Mouse (Mus musculus): Measurements from ENCODE around the gene Trim72. TPM values are rescaled to one million over a fixed set of nuclear protein-coding genes. Genes with fewer than 3 reads are reported as not detected.
A peak's percentile ranks its signal among the peaks of the same experiment; 100 is the strongest.
"Not testable (repeated sequence)": the region's sequence is repeated elsewhere in the genome, so short reads cannot be mapped to it uniquely, and the experiment has no call there.

Gene Trim72
- polyA plus RNA-seq, 1 experiment from 2014 or later, result 0.86 TPM

DNA sequence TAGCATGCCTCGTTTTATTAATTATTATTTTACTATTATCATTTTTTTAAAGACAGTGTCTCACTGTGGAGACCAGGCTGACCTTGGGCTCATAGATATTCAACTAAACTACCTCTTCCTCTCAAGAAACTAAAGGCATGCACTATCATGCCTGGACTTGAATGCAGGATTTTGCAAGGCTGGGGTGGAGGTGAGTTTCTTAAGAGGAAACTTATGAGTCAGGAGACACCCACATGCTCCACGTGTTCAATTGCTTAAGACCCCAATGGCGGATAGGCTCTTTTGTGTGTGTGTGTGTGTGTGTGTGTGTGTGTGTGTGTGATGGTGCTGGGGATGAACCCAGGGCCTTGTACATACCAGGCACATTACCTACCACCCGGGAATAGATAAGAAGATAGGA lies 21.6 kb downstream of the Trim72 start:
- Histone ChIP-seq H3K4me2 (no peak overlapping the region), H3K4me3 (no peak overlapping the region), H3K27me3 (replicated peaks) (no peaks in the 10 kb centered on the region), H3K27ac (ENCODE audit: poor library complexity, severe bottlenecking) (no peak overlapping the region), H3K9ac (no peak overlapping the region), H3K4me1 (replicated peaks) (no peaks in the 10 kb centered on the region), H3K9me3 (replicated peaks) (no peaks in the 10 kb centered on the region), H3K36me3 (no peaks in the 10 kb centered on the region)
- no peak for ATAC-seq (ENCODE audit: insufficient number of reproducible peaks, low FRiP score)
- WGBS, result 62% methylated on average over 4 of the region's 4 CpGs

DNA sequence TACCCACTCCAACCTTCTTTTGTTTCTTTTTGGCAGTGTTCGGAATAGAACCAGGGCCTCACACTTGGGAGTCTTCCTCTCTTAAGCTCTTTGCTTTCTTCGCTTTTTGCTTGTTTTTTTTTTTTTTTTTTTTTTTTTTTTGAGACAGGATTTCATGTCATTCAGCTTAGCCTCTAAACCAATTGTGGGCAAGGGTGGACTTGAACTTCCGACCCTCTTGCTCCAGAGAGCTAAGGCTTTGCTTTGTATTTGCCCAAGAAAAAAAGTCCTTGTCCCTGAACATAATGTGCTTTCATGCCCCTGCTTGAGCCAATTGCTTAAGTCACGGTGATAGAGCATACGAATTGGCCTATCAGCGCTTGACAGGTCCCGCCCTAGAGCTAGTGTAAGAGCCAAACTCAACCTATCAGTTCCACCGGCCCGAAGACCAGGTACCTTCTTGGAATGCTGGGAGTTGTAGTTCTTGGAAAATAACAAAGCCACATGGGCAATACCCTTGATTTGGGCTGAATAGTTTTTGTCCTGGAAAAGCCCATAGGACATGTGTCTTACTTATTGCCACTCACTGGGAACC lies 27.7 kb downstream of the Trim72 start:
- H3K27ac ChIP-seq (ENCODE audit: poor library complexity, severe bottlenecking), result no peak overlapping the region
- H3K9me3 ChIP-seq (replicated peaks), result no peaks in the 10 kb centered on the region
- H3K4me3 ChIP-seq, result no peak overlapping the region
- 41% methylated on average over 9 of the region's 9 CpGs for WGBS
- no peaks in the 10 kb centered on the region for H3K27me3 ChIP-seq (replicated peaks)
- H3K4me1 ChIP-seq (replicated peaks), result no peaks in the 10 kb centered on the region
- H3K36me3 ChIP-seq, result no peaks in the 10 kb centered on the region
- no peak overlapping the region for H3K9ac ChIP-seq
- H3K4me2 ChIP-seq, result no peak overlapping the region
- ATAC-seq (ENCODE audit: insufficient number of reproducible peaks, low FRiP score), result peak; percentile 64; the same call in 1 of the 2 replicates

- no peak overlapping the region for H3K4me2 ChIP-seq
- H3K4me3 ChIP-seq, result no peak overlapping the region
- no peak overlapping the region for H3K27ac ChIP-seq (ENCODE audit: poor library complexity, severe bottlenecking)
- no peaks in the 10 kb centered on the region for H3K4me1 ChIP-seq (replicated peaks)
- no peaks in the 10 kb centered on the region for H3K36me3 ChIP-seq
- H3K9me3 ChIP-seq (replicated peaks), result no peaks in the 10 kb centered on the region
- H3K9ac ChIP-seq, result no peak overlapping the region
- ATAC-seq (ENCODE audit: insufficient number of reproducible peaks, low FRiP score), result no peak
- 73% methylated on average over 5 of the region's 5 CpGs for WGBS
- H3K27me3 ChIP-seq (replicated peaks), result no peaks in the 10 kb centered on the region
Observed at GRCm38 (mm10) chr7:128032290-128032988, 28.7 kb downstream of the Trim72 start.

DNA sequence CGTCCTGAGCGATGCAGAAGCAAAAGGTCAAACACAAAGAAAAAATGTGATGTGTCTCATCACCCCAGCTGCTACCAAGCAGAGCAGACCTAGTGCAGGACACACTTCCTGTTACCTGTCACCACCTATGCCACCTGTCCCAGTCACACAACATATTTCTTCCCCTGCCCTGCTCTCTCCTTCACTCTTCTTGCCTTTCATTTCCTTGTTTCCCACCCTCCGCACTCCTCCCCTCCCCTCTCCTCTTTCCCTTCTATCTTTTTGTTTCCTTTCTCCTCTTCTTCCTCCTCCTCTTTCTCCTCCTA lies 29.2 kb downstream of the Trim72 start:
- ATAC-seq (ENCODE audit: insufficient number of reproducible peaks, low FRiP score), result no peak
- Histone ChIP-seq H3K4me3 (no peak overlapping the region), H3K27ac (ENCODE audit: poor library complexity, severe bottlenecking) (no peak overlapping the region), H3K4me2 (no peak overlapping the region), H3K36me3 (no peaks in the 10 kb centered on the region), H3K9me3 (replicated peaks) (no peaks in the 10 kb centered on the region), H3K9ac (no peak overlapping the region), H3K4me1 (replicated peaks) (no peaks in the 10 kb centered on the region), H3K27me3 (replicated peaks) (no peaks in the 10 kb centered on the region)
- 86% methylated on average over 3 of the region's 3 CpGs for WGBS

DNA sequence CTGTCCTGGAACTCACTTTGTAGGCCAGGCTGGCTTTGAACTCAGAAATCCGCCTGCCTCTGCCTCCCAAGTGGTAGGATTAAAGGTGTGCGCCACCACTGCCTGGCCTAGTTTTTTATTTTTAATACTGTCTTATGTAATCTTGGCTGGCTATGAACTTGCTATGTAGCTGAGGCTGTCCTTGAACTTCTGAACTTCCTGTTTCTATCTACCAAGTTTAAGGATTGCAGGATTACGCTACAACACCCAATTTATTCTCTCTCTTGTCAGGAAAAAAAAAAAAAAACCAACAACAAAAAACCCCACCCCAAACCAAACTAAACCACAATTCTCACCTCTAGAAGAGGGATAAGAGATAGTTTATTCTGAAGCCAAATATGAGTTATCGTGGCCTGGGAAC lies 29.9 kb downstream of the Trim72 start:
- H3K27me3 ChIP-seq (replicated peaks), result no peaks in the 10 kb centered on the region
- 88% methylated on average over 4 of the region's 4 CpGs for WGBS
- ATAC-seq (ENCODE audit: insufficient number of reproducible peaks, low FRiP score), result no peak

DNA sequence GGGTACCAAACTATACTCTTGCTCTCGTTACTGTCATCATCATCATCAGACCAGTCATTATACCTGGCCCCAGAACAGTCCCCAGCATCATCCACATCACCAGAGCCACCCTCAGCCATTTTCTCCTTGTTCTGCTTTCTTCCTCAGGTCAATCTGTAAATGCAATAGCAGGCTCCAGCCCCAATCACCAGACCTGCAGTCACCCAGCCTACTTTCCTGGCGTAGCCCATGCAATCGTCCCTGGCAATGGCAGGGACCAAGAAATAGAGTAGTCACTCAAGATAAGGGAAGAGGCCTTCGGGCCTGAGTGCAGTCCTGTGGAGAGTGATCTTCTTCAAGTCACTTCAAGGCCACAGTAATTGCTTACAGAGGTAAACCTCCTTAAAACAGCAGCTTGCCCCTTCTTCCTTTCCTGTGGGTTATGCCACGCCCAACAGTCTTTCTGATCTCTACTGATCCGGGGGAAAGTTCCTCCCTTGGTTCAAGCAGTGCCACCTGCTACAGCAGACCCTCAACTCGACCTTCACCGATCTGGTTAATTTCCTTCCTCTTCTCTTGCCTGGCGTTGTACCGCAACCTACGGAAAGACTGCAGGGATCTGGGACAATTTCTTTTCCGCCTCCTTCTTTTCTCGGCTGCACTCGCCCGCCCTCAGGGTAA lies 38.5 kb downstream of the Trim72 start:
- not testable (repeated sequence) for H3K4me2 ChIP-seq; ATAC-seq (ENCODE audit: insufficient number of reproducible peaks, low FRiP score); H3K9ac ChIP-seq; H3K4me3 ChIP-seq; H3K4me1 ChIP-seq (replicated peaks); H3K9me3 ChIP-seq (replicated peaks); H3K36me3 ChIP-seq; H3K27ac ChIP-seq (ENCODE audit: poor library complexity, severe bottlenecking); H3K27me3 ChIP-seq (replicated peaks)
- WGBS, result 71% methylated on average over 15 of the region's 15 CpGs

More for the DNA sequence above, 29.9 kb downstream of the Trim72 start:
- no peak overlapping the region for H3K4me2 ChIP-seq
- no peaks in the 10 kb centered on the region for H3K9me3 ChIP-seq (replicated peaks)
- H3K27ac ChIP-seq (ENCODE audit: poor library complexity, severe bottlenecking), result no peak overlapping the region
- H3K36me3 ChIP-seq, result no peaks in the 10 kb centered on the region
- no peak overlapping the region for H3K9ac ChIP-seq
- H3K4me3 ChIP-seq, result no peak overlapping the region
- no peaks in the 10 kb centered on the region for H3K4me1 ChIP-seq (replicated peaks)

DNA sequence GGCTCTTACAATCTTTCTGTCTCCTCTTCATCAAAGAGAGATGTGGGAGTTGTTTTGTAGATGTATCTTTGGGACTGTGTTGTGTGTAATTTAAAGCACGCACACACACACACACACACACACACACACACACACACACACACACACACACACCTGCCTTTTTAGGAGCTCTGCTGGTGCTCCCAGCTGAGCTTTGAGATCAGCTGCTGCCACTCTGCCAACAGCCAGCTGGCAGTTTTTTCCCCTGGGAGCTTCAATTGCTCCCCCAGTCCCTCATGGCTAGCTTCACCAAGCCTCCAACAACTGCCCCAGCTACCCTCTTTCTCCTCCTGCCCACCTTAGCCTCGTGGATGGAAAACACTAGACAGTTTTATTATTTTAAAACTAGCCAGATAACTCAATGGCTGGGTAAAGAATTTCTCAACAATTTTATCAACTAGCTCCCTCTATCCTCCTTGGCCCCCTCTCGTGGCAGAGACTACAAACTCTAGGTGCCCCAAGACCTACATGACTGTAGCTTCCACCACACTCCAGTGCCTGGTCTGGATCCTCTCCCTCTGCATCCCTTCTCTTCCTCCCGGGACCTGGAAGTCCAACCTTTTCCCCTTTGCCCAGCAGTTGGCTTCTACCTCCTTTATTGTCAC lies 40.5 kb downstream of the Trim72 start:
- Histone ChIP-seq H3K4me3 (no peak overlapping the region), H3K9me3 (replicated peaks) (no peaks in the 10 kb centered on the region), H3K9ac (no peak overlapping the region), H3K27ac (ENCODE audit: poor library complexity, severe bottlenecking) (no peak overlapping the region), H3K4me1 (replicated peaks) (no peaks in the 10 kb centered on the region), H3K27me3 (replicated peaks) (no peaks in the 10 kb centered on the region), H3K4me2 (no peak overlapping the region), H3K36me3 (no peaks in the 10 kb centered on the region)
- 66% methylated on average over 4 of the region's 4 CpGs for WGBS
- ATAC-seq (ENCODE audit: insufficient number of reproducible peaks, low FRiP score), result no peak

DNA sequence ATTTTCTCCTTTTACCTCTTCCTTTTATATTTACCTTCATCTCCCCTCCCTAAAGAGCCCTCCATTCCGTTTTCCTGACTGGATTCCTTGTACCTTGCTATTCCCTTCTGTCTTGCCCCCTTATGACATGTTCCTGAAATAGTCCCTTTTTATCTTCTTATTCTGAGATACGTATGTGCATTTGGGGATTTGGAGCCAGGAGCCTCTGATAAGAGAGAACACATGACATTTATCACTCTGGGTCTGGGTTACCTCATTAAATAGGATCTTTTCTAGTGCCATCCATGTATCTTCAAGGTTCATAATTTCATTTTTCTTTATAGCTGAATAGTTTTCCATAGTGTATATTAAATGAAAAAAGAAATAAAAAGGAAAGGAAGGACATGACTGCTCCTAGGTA lies 41.9 kb downstream of the Trim72 start:
- no peaks in the 10 kb centered on the region for H3K9me3 ChIP-seq (replicated peaks)
- ATAC-seq (ENCODE audit: insufficient number of reproducible peaks, low FRiP score), result no peak
- no peak overlapping the region for H3K4me3 ChIP-seq
- H3K4me2 ChIP-seq, result no peak overlapping the region
- no peaks in the 10 kb centered on the region for H3K36me3 ChIP-seq
- H3K9ac ChIP-seq, result no peak overlapping the region
- 29% methylated on average over 2 of the region's 2 CpGs for WGBS
- H3K27me3 ChIP-seq (replicated peaks), result no peaks in the 10 kb centered on the region
- no peak overlapping the region for H3K27ac ChIP-seq (ENCODE audit: poor library complexity, severe bottlenecking)
- no peaks in the 10 kb centered on the region for H3K4me1 ChIP-seq (replicated peaks)

DNA sequence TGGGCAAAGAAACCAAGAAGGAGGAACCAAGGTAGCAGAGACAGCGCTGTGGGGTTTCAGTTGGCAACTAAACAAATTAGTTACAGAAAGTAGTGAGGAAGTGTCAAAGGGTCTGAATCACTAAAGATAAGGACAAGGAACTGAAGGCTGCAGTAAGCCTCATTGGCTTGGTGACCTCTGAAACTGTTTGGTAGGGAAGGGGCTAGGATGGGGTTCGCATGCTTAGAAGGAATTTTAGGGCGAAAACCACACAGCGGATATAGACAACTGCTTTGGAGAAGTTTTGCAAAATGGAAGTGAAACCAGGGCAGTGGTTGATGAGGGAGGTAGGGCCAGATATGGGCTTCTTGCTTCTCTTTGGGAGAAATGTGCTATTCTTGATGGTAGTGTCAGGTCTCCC lies 45.1 kb downstream of the Trim72 start:
- H3K36me3 ChIP-seq, result no peaks in the 10 kb centered on the region
- no peak for ATAC-seq (ENCODE audit: insufficient number of reproducible peaks, low FRiP score)
- H3K4me2 ChIP-seq, result no peak overlapping the region
- H3K4me1 ChIP-seq (replicated peaks), result no peaks in the 10 kb centered on the region
- no peaks in the 10 kb centered on the region for H3K9me3 ChIP-seq (replicated peaks)
- no peak overlapping the region for H3K27ac ChIP-seq (ENCODE audit: poor library complexity, severe bottlenecking)
- H3K9ac ChIP-seq, result no peak overlapping the region
- no peak overlapping the region for H3K4me3 ChIP-seq
- H3K27me3 ChIP-seq (replicated peaks), result no peaks in the 10 kb centered on the region
- WGBS, result 87% methylated on average over 4 of the region's 4 CpGs

DNA sequence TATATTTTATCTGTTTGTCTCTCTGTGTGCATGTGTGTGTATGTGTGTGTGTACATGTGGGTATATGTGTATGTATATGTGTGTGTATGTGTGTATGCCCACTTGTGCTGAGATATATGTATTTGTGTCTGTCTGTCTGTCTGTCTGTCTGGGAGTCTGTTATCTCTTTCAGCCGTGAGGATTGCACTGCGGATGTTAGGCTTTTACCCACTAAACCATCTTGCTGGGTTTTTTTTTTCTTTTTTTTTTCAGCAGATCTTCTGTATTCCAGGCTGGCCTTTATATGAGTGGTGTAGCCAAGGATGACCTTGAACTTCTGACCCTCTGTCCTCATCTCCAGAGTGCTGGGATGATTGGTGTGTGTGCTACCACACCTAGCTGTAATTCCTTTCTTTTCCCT lies 45.5 kb downstream of the Trim72 start:
- 63% methylated on average over 2 of the region's 2 CpGs for WGBS
- H3K27me3 ChIP-seq (replicated peaks), result no peaks in the 10 kb centered on the region
- H3K4me3 ChIP-seq, result no peak overlapping the region
- H3K4me1 ChIP-seq (replicated peaks), result no peaks in the 10 kb centered on the region
- H3K9me3 ChIP-seq (replicated peaks), result no peaks in the 10 kb centered on the region
- H3K9ac ChIP-seq, result no peak overlapping the region
- no peak for ATAC-seq (ENCODE audit: insufficient number of reproducible peaks, low FRiP score)
- no peak overlapping the region for H3K27ac ChIP-seq (ENCODE audit: poor library complexity, severe bottlenecking)
- no peak overlapping the region for H3K4me2 ChIP-seq
- no peaks in the 10 kb centered on the region for H3K36me3 ChIP-seq

- 66% methylated on average over 4 of the region's 4 CpGs for WGBS
- no peaks in the 10 kb centered on the region for H3K36me3 ChIP-seq
- H3K27me3 ChIP-seq (replicated peaks), result no peaks in the 10 kb centered on the region
- no peak overlapping the region for H3K4me3 ChIP-seq
- H3K9me3 ChIP-seq (replicated peaks), result no peaks in the 10 kb centered on the region
- no peak for ATAC-seq (ENCODE audit: insufficient number of reproducible peaks, low FRiP score)
- H3K4me1 ChIP-seq (replicated peaks), result no peaks in the 10 kb centered on the region
- no peak overlapping the region for H3K27ac ChIP-seq (ENCODE audit: poor library complexity, severe bottlenecking)
- no peak overlapping the region for H3K4me2 ChIP-seq
- no peak overlapping the region for H3K9ac ChIP-seq
Observed at GRCm38 (mm10) chr7:128050739-128051138, 47.0 kb downstream of the Trim72 start.

Measured in heart, embryonic 12.5 days (tissue).